Mouse (Mus musculus) testis, adult 2 months (tissue): ENCODE data around the gene 1700020A23Rik.

ENCODE experiments used
- CTCF ChIP-seq: fragments of 200-500 bp; IDR thresholded peaks from 2 replicates; pipeline ENCODE4 v1.5.1; 2012; ENCODE audit warnings: low read depth, mild to moderate bottlenecking, inconsistent platforms, low read length, moderate library complexity; ENCODE audit not compliant: control insufficient read depth, insufficient read depth, insufficient replicate concordance
- POLR2A ChIP-seq: fragments of 200-500 bp; IDR thresholded peaks from 2 replicates; pipeline ENCODE4 v1.6.1; 2012; ENCODE audit warnings: low read depth, mild to moderate bottlenecking, inconsistent platforms, low read length, moderate library complexity; ENCODE audit not compliant: control insufficient read depth

DNA sequence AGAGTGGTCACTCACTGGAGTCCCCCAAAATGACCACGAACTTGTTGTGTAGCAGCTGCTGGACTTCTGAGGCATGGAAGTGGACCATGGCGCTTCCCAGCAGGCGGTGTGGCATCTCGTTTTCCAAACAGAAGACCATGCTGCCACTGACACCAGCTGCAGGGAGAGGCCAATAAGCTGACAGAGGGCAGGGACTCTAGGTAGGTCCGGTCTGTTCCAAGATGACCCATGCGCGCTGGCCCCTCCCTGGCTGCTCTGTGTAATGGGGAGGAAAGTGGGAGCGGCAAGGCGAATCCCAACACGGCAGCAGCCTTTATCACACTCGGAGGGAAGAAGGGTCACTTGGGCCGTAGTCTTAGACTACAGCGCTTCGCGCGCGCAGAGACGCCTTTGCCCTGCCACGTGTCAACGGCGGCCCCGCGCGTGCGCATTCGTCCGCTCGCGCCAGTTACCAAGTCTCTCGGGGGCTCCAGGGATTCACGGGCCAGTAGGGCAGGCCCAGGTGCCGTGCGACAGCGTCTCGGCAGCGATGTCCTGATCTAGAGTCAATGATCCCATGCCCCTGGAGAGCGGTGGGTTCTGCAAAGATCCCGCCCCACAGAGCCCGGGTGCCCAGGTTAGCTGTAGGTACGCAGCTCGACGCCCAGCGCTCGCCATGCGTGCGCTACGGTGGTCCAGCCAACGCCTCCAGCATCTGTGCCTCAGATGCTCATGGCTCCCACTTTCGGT is 18.5 kb downstream of the 1700020A23Rik start:
- TF ChIP-seq CTCF: no peak
- TF ChIP-seq POLR2A: no peak
